Mouse (Mus musculus) heart, embryonic 14.5 days (tissue): ENCODE measurements around the gene Chd9. TPM values are rescaled to one million over a fixed set of nuclear protein-coding genes. Genes with fewer than 3 reads are reported as not detected.

Experiments
- ATAC-seq: fragments of 200-750 bp; cut with Nextera tagmentation; 2 replicates; pipeline ENCODE4 v1.8.0; 2017; ENCODE audit warnings: low read depth, moderate TSS enrichment; ENCODE audit not compliant: insufficient number of reproducible peaks, insufficient read depth, low FRiP score
- H3K27ac ChIP-seq, 2 experiments: fragments of 200-500 bp in 1 of 2; fragments of 300-500 bp in 1 of 2; sonication (generic) in 1 of 2; replicated peaks in 1 of 2; 2 replicates each; pipeline ENCODE4 v1.5.1; 2012 to 2014; ENCODE audit warnings: low read depth in 2 of 2, low read length in 2 of 2, control low read depth in 1 of 2, mild to moderate bottlenecking in 1 of 2, mixed read lengths in 1 of 2; ENCODE audit not compliant: control insufficient read depth in 1 of 2, insufficient read depth in 1 of 2
- H3K27me3 ChIP-seq: fragments of 300-500 bp; sonication (generic); 2 replicates; pipeline ENCODE4 v1.6.1; 2014; ENCODE audit warnings: mild to moderate bottlenecking, low read length, control low read depth; ENCODE audit not compliant: control insufficient read depth, insufficient read depth
- H3K36me3 ChIP-seq: fragments of 300-500 bp; sonication (generic); 2 replicates; pipeline ENCODE4 v1.6.1; 2014; ENCODE audit warnings: mild to moderate bottlenecking, control low read depth, low read length, mixed read lengths; ENCODE audit not compliant: control insufficient read depth, insufficient read depth
- H3K4me1 ChIP-seq, 2 experiments: fragments of 200-500 bp in 1 of 2; fragments of 300-500 bp in 1 of 2; sonication (generic) in 1 of 2; 2 replicates each; pipeline ENCODE4 v1.6.1; 2012 to 2014; ENCODE audit warnings: low read length in 2 of 2, control low read depth in 1 of 2, mixed read lengths in 1 of 2; ENCODE audit not compliant: control insufficient read depth in 2 of 2, insufficient read depth in 2 of 2
- H3K4me2 ChIP-seq: fragments of 300-500 bp; sonication (generic); 2 replicates; pipeline ENCODE4 v1.6.1; 2014; ENCODE audit warnings: mild to moderate bottlenecking, low read length
- H3K4me3 ChIP-seq, 2 experiments: fragments of 200-500 bp in 1 of 2; fragments of 300-500 bp in 1 of 2; sonication (generic) in 1 of 2; 2 replicates each; pipeline ENCODE4 v1.5.1; 2012 to 2014; ENCODE audit warnings: low read length in 2 of 2, mild to moderate bottlenecking in 2 of 2, control low read depth in 1 of 2, low read depth in 1 of 2, moderate library complexity in 1 of 2; ENCODE audit not compliant: control insufficient read depth in 1 of 2, insufficient read depth in 1 of 2
- H3K9ac ChIP-seq: fragments of 300-500 bp; sonication (generic); 2 replicates; pipeline ENCODE4 v1.6.1; 2014; ENCODE audit warnings: mild to moderate bottlenecking, low read length
- H3K9me3 ChIP-seq: fragments of 300-500 bp; sonication (generic); 2 replicates; pipeline ENCODE4 v1.6.1; 2016; ENCODE audit warnings: low read length, control low read depth; ENCODE audit not compliant: control insufficient read depth
- WGBS: fragments of 180-500 bp; shearing (Covaris S2); extraction: QIAGEN DNeasy Blood & Tissue Kit; methylation state at CpG from one replicate; pipeline ENCODE4 v1.1.7; 2014; 5-methylcytosine and 5-hydroxymethylcytosine counted together
- polyA plus RNA-seq: library from polyadenylated mRNA; unstranded; fragments of >200 nt; fragmentation: Nextera tagmentation; extraction: Ambion mirVana; gene quantifications from 2 replicates; pipeline ENCODE4 v1.2.1, GENCODE M21; 2014

Gene Chd9
- polyA plus RNA-seq, 1 experiment from 2014 or later: 57.0 TPM

- Histone ChIP-seq H3K9me3 (no peaks in the 10 kb centered on the region), H3K27ac (no peak overlapping the region), H3K27me3 (no peaks in the 10 kb centered on the region), H3K4me2 (peak overlapping the region; percentile 80; the same call in 1 of the 2 replicates), H3K4me1 (peaks cover 2 to 6% of the 10 kb centered on the region in 2 experiments; a peak in 1 of 4 replicates), H3K36me3 (no peaks in the 10 kb centered on the region), H3K9ac (no peak overlapping the region), H3K4me3 (no peak overlapping the region)
- 56% methylated on average over 1 of the region's 1 CpGs for WGBS
- ATAC-seq: no peak
Observed at GRCm38 (mm10) chr8:90829825-90830224, 1.7 kb downstream of the Chd9 start.

- WGBS: 58% methylated on average over 8 of the region's 8 CpGs
- Histone ChIP-seq H3K36me3 (no peaks in the 10 kb centered on the region), H3K4me3 (no peak overlapping the region), H3K4me1 (peaks cover 2 to 6% of the 10 kb centered on the region in 2 experiments; a peak in 1 of 4 replicates), H3K27ac (no peak overlapping the region), H3K9me3 (no peaks in the 10 kb centered on the region), H3K27me3 (no peaks in the 10 kb centered on the region), H3K4me2 (no peak overlapping the region), H3K9ac (no peak overlapping the region)
- no peak for ATAC-seq
Observed at GRCm38 (mm10) chr8:90830980-90831379, 2.8 kb downstream of the Chd9 start.

DNA sequence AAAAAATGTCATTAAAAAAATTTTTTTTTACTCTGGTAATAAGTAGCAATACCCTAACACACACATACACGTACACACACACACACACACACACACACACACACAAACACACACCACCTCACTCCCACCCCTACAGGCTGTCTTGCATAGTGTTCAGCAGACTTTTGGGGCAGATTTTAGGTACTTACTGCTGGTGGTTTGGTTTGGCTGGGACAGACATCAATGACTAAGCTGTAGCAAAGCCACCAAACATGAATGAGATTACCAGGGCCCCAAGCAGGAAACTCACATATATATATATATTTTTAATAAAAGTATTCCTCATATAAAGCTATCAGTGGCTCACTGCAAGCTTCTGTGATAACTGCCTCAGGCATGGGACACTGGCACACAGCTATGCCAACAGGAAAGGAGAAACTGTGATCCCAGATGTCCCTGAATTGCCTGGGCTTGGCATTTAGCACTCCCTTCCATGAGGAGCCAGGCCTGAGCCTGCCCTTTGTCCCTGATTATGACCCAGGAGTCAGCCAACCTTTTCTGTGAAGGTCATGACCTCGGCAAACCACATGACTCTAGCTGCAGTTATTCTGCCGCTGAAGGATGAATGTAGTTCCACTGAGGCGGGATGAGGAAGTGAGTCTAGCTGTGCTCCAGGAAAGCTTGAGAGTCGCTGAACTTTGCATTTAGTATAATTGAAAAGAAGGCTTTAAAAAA is 4.6 kb downstream of the Chd9 start:
- no peak overlapping the region for H3K27ac ChIP-seq
- H3K9ac ChIP-seq: no peak overlapping the region
- no peak overlapping the region for H3K4me3 ChIP-seq
- 64% methylated on average over 5 of the region's 5 CpGs for WGBS
- no peaks in the 10 kb centered on the region for H3K27me3 ChIP-seq
- no peak overlapping the region for H3K4me2 ChIP-seq
- no peak for ATAC-seq
- peaks cover 2 to 6% of the 10 kb centered on the region in 2 experiments; a peak in 1 of 4 replicates for H3K4me1 ChIP-seq
- no peaks in the 10 kb centered on the region for H3K9me3 ChIP-seq
- H3K36me3 ChIP-seq: no peaks in the 10 kb centered on the region

- Histone ChIP-seq H3K4me1 (no peaks in the 10 kb centered on the region; a peak in 1 of 4 replicates), H3K36me3 (no peaks in the 10 kb centered on the region), H3K9me3 (no peaks in the 10 kb centered on the region), H3K4me3 (no peak overlapping the region), H3K27ac (no peak overlapping the region), H3K4me2 (no peak overlapping the region), H3K27me3 (no peaks in the 10 kb centered on the region), H3K9ac (no peak overlapping the region)
- WGBS: 75% methylated on average over 6 of the region's 6 CpGs
- no peak for ATAC-seq
Observed at GRCm38 (mm10) chr8:90833628-90834320, 5.6 kb downstream of the Chd9 start.

- H3K9me3 ChIP-seq: no peaks in the 10 kb centered on the region
- 73% methylated on average over 3 of the region's 3 CpGs for WGBS
- no peak overlapping the region for H3K9ac ChIP-seq
- no peak overlapping the region for H3K4me3 ChIP-seq
- ATAC-seq: no peak
- H3K4me1 ChIP-seq: no peaks in the 10 kb centered on the region; a peak in 1 of 4 replicates
- no peaks in the 10 kb centered on the region for H3K36me3 ChIP-seq
- H3K4me2 ChIP-seq: no peak overlapping the region
- H3K27ac ChIP-seq: no peak overlapping the region
- no peaks in the 10 kb centered on the region for H3K27me3 ChIP-seq
Observed at GRCm38 (mm10) chr8:90834321-90834672, 6.1 kb downstream of the Chd9 start.

DNA sequence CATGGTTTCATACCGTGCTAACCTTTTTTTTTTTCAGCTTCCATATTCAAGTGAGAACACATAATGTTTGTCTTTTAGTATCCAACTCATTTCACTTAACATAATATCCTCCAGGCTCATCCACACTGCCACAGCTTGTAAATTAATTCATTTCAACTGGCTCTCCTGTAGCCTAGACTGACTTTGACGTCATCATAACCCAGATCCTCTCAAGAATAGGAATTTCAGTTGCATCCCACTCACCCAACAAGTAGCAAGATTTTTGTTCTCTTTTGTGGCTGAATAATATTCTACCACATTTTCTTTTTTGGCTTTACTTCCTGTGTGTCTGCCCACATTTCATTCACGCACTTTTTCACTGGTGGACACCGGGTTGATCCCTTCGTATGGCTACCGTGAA is 9.3 kb downstream of the Chd9 start:
- no peak for ATAC-seq
- Histone ChIP-seq H3K4me1 (no peaks in the 10 kb centered on the region), H3K9me3 (no peaks in the 10 kb centered on the region), H3K4me3 (no peak overlapping the region), H3K9ac (no peak overlapping the region), H3K27me3 (no peaks in the 10 kb centered on the region), H3K36me3 (no peaks in the 10 kb centered on the region), H3K27ac (no peak overlapping the region), H3K4me2 (no peak overlapping the region)
- WGBS: 88% methylated on average over 6 of the region's 6 CpGs

- Histone ChIP-seq H3K4me1 (peaks cover 0 to 3% of the 10 kb centered on the region in 2 experiments; a peak in 1 of 4 replicates), H3K36me3 (no peaks in the 10 kb centered on the region), H3K9ac (no peak overlapping the region), H3K4me3 (no peak overlapping the region), H3K27me3 (no peaks in the 10 kb centered on the region), H3K9me3 (no peaks in the 10 kb centered on the region), H3K4me2 (no peak overlapping the region), H3K27ac (no peak overlapping the region)
- 69% methylated on average over 11 of the region's 11 CpGs for WGBS
- ATAC-seq: no peak
Observed at GRCm38 (mm10) chr8:90839725-90840714, 11.9 kb downstream of the Chd9 start.
